Mouse (Mus musculus) forebrain, postnatal 0 days (tissue): ENCODE data around the gene Ptprr. TPM values are rescaled to one million over a fixed set of nuclear protein-coding genes. Genes with fewer than 3 reads are reported as not detected.

Experiments used
- ATAC-seq: fragments of 200-750 bp; cut with Nextera tagmentation; 2 replicates; pipeline ENCODE4 v1.8.0; 2017; ENCODE audit warnings: mild to moderate bottlenecking, moderate library complexity
- DNase-seq: peaks from one replicate; pipeline ENCODE4 v3.0.0-alpha.2; 2015
- H3K27ac ChIP-seq: fragments of 300-500 bp; sonication (generic); 2 replicates; pipeline ENCODE4 v1.5.1; 2014; ENCODE audit warnings: low read depth, mild to moderate bottlenecking, antibody characterized with exemption, low read length, moderate library complexity, mixed read lengths
- H3K27me3 ChIP-seq: fragments of 300-500 bp; sonication (generic); 2 replicates; pipeline ENCODE4 v1.6.1; 2014; ENCODE audit warnings: mild to moderate bottlenecking, low read length, mixed read lengths; ENCODE audit not compliant: insufficient read depth
- H3K36me3 ChIP-seq: fragments of 300-500 bp; sonication (generic); 2 replicates; pipeline ENCODE4 v1.6.1; 2014; ENCODE audit warnings: mild to moderate bottlenecking, moderate library complexity; ENCODE audit not compliant: insufficient read depth
- H3K4me1 ChIP-seq: fragments of 300-500 bp; sonication (generic); 2 replicates; pipeline ENCODE4 v1.6.1; 2014; ENCODE audit warnings: antibody characterized with exemption; ENCODE audit not compliant: insufficient read depth
- H3K4me2 ChIP-seq: fragments of 300-500 bp; sonication (generic); 2 replicates; pipeline ENCODE4 v1.6.1; 2014; ENCODE audit warnings: low read depth, mild to moderate bottlenecking, moderate library complexity
- H3K4me3 ChIP-seq: fragments of 300-500 bp; sonication (generic); 2 replicates; pipeline ENCODE4 v1.5.1; 2014; ENCODE audit warnings: low read depth, low read length, mixed read lengths
- H3K9ac ChIP-seq: fragments of 300-500 bp; sonication (generic); 2 replicates; pipeline ENCODE4 v1.6.1; 2014; ENCODE audit warnings: mild to moderate bottlenecking
- H3K9me3 ChIP-seq: fragments of 300-500 bp; sonication (generic); 2 replicates; pipeline ENCODE4 v1.6.1; 2016; ENCODE audit warnings: low read length
- CTCF ChIP-seq: sonication (generic); IDR thresholded peaks from 2 replicates; pipeline ENCODE4 v1.5.1; 2016; ENCODE audit warnings: antibody characterized with exemption, control low read depth, low read depth
- WGBS: fragments of 180-500 bp; shearing (Covaris S2); extraction: QIAGEN DNeasy Blood & Tissue Kit; methylation state at CpG from one replicate; pipeline ENCODE4 v1.1.7; 2014; 5-methylcytosine and 5-hydroxymethylcytosine counted together
- polyA plus RNA-seq: library from polyadenylated mRNA; unstranded; fragments of >200 nt; fragmentation: Nextera tagmentation; extraction: Ambion mirVana; gene quantifications from 2 replicates; pipeline ENCODE4 v1.2.1, GENCODE M21; 2015
- total RNA-seq: library from RNA; depleted of rRNA; stranded (reverse); fragments of >200 nt; gene quantifications from 2 replicates; pipeline ENCODE4 v1.2.3, GENCODE M21; 2014

Gene Ptprr
- total and polyA plus RNA-seq, 2 experiments from 2014 or later, result 19.6 to 21.3 TPM

- H3K27ac ChIP-seq, result no peak overlapping the region
- no peak for TF ChIP-seq CTCF
- no peak overlapping the region for H3K9ac ChIP-seq
- H3K27me3 ChIP-seq, result no peaks in the 10 kb centered on the region
- DNase-seq (no peak), ATAC-seq (no peak)
- WGBS, result 79% methylated on average over 12 of the region's 12 CpGs
- no peaks in the 10 kb centered on the region for H3K4me1 ChIP-seq
- no peaks in the 10 kb centered on the region for H3K9me3 ChIP-seq
- no peak overlapping the region for H3K4me3 ChIP-seq
- H3K4me2 ChIP-seq, result no peak overlapping the region
- no peaks in the 10 kb centered on the region for H3K36me3 ChIP-seq
These were observed 252.8 kb downstream of the Ptprr start for GRCm38 (mm10) chr10:116270646-116271469.

GRCm38 (mm10) chr10:116271470-116271915 lies 253.5 kb downstream of the Ptprr start:
- Histone ChIP-seq H3K9ac (no peak overlapping the region), H3K4me3 (no peak overlapping the region), H3K27me3 (no peaks in the 10 kb centered on the region), H3K9me3 (no peaks in the 10 kb centered on the region), H3K27ac (no peak overlapping the region), H3K4me2 (no peak overlapping the region), H3K4me1 (no peaks in the 10 kb centered on the region), H3K36me3 (no peaks in the 10 kb centered on the region)
- TF ChIP-seq CTCF, result no peak
- WGBS, result 87% methylated on average over 10 of the region's 10 CpGs
- DNase-seq (no peak), ATAC-seq (no peak)

- H3K4me1 ChIP-seq, result no peaks in the 10 kb centered on the region
- ATAC-seq, result no peak
- no peak overlapping the region for H3K4me2 ChIP-seq
- no peaks in the 10 kb centered on the region for H3K9me3 ChIP-seq
- DNase-seq, result no peak
- no peak overlapping the region for H3K9ac ChIP-seq
- 85% methylated on average over 3 of the region's 3 CpGs for WGBS
- TF ChIP-seq CTCF, result no peak
- no peak overlapping the region for H3K27ac ChIP-seq
- H3K4me3 ChIP-seq, result no peak overlapping the region
- no peaks in the 10 kb centered on the region for H3K36me3 ChIP-seq
- H3K27me3 ChIP-seq, result no peaks in the 10 kb centered on the region
These were observed 254.1 kb downstream of the Ptprr start for GRCm38 (mm10) chr10:116272156-116272555.

GRCm38 (mm10) chr10:116275280-116275679 lies 257.3 kb downstream of the Ptprr start, which contains the start of gene Ptprb:
Ptprb (plus strand) TSS chr10:116275523.
- no peak within 1 kb of the TSS for H3K4me3 ChIP-seq
- H3K9me3 ChIP-seq, result no peaks in the 10 kb centered on the region
- H3K4me2 ChIP-seq, result no peak within 1 kb of the TSS
- WGBS, result 76% methylated on average over 7 of the region's 7 CpGs
- H3K4me1 ChIP-seq, result no peaks in the 10 kb centered on the region
- ATAC-seq (no peak), DNase-seq (no peak)
- no peaks in the 10 kb centered on the region for H3K27me3 ChIP-seq
- no peaks in the 10 kb centered on the region for H3K36me3 ChIP-seq
- H3K9ac ChIP-seq, result no peak within 1 kb of the TSS
- TF ChIP-seq CTCF, result no peak
- H3K27ac ChIP-seq, result no peak within 1 kb of the TSS

GRCm38 (mm10) chr10:116286697-116287344 lies 268.8 kb downstream of the Ptprr start:
- H3K4me2 ChIP-seq, result no peak overlapping the region
- H3K4me1 ChIP-seq, result no peaks in the 10 kb centered on the region
- H3K9me3 ChIP-seq, result no peaks in the 10 kb centered on the region
- no peak for DNase-seq
- 77% methylated on average over 7 of the region's 7 CpGs for WGBS
- H3K27ac ChIP-seq, result no peak overlapping the region
- no peak overlapping the region for H3K4me3 ChIP-seq
- no peaks in the 10 kb centered on the region for H3K27me3 ChIP-seq
- TF ChIP-seq CTCF, result no peak
- no peaks in the 10 kb centered on the region for H3K36me3 ChIP-seq
- no peak overlapping the region for H3K9ac ChIP-seq
- ATAC-seq, result no peak

GRCm38 (mm10) chr10:116288130-116288529 lies 270.1 kb downstream of the Ptprr start:
- no peak overlapping the region for H3K27ac ChIP-seq
- no peak overlapping the region for H3K4me2 ChIP-seq
- H3K27me3 ChIP-seq, result no peaks in the 10 kb centered on the region
- DNase-seq, result no peak
- ATAC-seq, result no peak
- no peak overlapping the region for H3K4me3 ChIP-seq
- no peak for TF ChIP-seq CTCF
- H3K9ac ChIP-seq, result no peak overlapping the region
- WGBS, result 80% methylated on average over 9 of the region's 9 CpGs
- H3K4me1 ChIP-seq, result no peaks in the 10 kb centered on the region
- no peaks in the 10 kb centered on the region for H3K36me3 ChIP-seq
- no peaks in the 10 kb centered on the region for H3K9me3 ChIP-seq

- Histone ChIP-seq H3K9me3 (no peaks in the 10 kb centered on the region), H3K9ac (no peak overlapping the region), H3K4me2 (no peak overlapping the region), H3K27ac (no peak overlapping the region), H3K4me1 (no peaks in the 10 kb centered on the region), H3K36me3 (no peaks in the 10 kb centered on the region), H3K4me3 (no peak overlapping the region), H3K27me3 (no peaks in the 10 kb centered on the region)
- no peak for DNase-seq
- WGBS, result 83% methylated on average over 4 of the region's 4 CpGs
- no peak for TF ChIP-seq CTCF
- ATAC-seq, result no peak
These were observed 272.5 kb downstream of the Ptprr start for GRCm38 (mm10) chr10:116290483-116290882.
